Mouse (Mus musculus) spleen, adult 12 weeks (tissue): ENCODE measurements around the gene Gm10721.
"Not testable (repeated sequence)": the region's sequence is repeated elsewhere in the genome, so short reads cannot be mapped to it uniquely, and the experiment has no call there.

Source experiments
- DNase-seq: peaks from one replicate; pipeline ENCODE4 v3.0.0; 2022; ENCODE audit warnings: low spot score

Gm10721 gene

DNA sequence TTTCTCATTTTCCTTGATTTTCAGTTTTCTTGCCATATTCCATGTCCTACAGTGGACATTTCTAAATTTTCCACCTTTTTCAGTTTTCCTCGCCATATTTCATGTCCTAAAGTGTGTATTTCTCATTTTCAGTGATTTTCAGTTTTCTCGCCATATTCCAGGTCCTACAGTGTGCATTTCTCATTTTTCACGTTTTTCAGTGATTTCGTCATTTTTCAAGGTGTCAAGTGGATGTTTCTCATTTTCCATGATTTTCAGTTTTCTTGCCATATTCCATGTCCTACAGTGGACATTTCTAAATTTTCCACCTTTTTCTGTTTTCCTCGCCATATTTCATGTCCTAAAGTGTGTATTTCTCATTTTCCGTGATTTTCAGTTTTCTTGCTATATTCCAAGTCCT lies 12.7 kb downstream of the Gm10721 start:
- peak; percentile 80 for DNase-seq

DNA sequence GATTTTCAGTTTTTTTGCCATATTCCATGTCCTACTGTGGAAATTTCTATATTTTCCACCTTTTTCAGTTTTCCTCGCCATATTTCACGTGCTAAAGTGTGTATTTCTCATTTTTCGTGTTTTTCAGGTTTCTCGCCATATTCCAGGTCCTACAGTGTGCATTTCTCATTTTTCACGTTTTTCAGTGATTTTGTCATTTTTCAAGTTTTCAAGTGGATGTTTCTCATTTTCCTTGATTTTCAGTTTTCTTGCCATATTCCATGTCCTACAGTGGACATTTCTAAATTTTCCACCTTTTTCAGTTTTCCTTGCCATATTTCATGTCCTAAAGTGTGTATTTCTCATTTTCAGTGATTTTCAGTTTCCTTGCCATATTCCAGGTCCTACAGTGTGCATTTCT lies 13.2 kb downstream of the Gm10721 start:
- not testable (repeated sequence) for DNase-seq

DNA sequence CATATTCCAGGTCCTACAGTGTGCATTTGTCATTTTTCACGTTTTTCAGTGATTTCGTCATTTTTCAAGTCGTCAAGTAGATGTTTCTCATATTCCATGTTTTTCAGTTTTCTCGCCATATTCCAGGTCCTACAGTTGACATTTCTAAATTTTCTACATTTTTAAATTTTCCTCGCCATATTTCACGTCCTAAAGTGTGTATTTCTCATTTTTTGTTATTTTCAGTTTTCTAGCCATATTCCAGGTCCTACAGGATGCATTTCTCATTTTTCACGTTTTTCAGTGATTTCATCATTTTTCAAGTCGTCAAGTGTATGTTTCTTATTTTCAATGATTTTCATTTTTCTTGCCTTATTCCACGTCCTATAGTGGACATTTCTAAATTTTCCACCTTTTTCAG lies 13.8 kb downstream of the Gm10721 start:
- DNase-seq, result not testable (repeated sequence)

DNA sequence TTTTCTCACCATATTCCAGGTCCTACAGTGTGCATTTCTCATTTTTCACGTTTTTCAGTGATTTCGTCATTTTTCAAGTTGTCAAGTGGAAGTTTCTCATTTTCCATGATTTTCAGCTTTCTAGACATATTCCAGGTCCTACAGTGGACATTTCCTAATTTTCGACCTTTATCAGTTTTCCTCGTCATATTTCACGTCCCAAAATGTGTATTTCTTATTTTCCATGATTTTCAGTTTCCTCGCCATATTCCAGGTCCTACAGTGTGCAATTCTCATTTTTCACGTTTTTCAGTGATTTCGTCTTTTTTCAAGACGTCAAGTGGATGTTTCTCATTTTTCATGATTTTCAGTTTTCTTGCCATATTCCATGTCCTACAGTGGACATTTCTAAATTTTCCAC lies 14.3 kb downstream of the Gm10721 start:
- not testable (repeated sequence) for DNase-seq

DNA sequence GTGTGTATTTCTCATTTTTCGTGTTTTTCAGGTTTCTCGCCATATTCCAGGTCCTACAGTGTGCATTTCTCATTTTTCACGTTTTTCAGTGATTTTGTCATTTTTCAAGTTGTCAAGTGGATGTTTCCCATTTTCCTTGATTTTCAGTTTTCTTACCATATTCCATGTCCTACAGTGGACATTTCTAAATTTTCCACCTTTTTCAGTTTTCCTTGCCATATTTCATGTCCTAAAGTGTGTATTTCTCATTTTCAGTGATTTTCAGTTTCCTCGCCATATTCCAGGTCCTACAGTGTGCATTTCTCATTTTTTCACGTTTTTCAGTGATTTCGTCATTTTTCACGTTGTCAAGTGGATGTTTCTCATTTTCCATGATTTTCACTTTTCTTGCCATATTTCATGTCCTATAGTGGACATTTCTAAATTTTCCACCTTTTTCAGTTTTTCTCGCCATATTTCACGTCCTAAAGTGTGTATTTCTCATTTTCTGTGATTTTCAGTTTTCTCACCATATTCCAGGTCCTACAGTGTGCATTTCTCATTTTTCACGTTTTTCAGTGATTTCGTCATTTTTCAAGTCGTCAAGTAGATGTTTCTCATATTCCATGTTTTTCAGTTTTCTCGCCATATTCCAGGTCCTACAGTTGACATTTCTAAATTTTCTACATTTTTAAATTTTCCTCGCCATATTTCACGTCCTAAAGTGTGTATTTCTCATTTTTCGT lies 16.5 kb downstream of the Gm10721 start:
- peak; percentile 86 for DNase-seq

DNA sequence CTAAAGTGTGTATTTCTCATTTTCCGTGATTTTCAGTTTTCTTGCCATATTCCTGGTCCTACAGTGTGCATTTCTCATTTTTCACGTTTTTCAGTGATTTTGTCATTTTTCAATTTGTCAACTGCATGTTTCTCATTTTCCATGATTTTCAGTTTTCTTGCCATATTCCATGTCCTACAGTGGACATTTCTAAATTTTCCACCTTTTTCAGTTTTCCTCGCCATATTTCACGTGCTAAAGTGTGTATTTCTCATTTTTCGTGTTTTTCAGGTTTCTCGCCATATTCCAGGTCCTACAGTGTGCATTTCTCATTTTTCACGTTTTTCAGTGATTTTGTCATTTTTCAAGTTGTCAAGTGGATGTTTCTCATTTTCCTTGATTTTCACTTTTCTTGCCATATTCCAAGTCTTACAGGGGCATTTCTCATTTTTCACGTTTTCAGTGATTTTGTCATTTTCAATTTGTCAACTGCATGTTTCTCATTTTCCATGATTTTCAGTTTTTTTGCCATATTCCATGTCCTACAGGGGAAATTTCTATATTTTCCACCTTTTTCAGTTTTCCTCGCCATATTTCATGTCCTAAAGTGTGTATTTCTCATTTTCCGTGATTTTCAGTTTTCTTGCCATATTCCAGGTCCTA lies 17.9 kb downstream of the Gm10721 start:
- DNase-seq, result not testable (repeated sequence)

DNA sequence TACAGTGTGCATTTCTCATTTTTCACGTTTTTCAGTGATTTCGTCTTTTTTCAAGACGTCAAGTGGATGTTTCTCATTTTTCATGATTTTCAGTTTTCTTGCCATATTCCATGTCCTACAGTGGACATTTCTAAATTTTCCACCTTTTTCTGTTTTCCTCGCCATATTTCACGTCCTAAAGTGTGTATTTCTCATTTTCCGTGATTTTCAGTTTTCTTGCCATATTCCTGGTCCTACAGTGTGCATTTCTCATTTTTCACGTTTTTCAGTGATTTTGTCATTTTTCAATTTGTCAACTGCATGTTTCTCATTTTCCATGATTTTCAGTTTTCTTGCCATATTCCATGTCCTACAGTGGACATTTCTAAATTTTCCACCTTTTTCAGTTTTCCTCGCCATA lies 21.4 kb downstream of the Gm10721 start, which contains the start of gene Gm17535:
Gene Gm17535, plus strand, starts transcription at position 301 of the 400 bp plus-strand sequence.
- DNase-seq, result not testable (repeated sequence)

DNA sequence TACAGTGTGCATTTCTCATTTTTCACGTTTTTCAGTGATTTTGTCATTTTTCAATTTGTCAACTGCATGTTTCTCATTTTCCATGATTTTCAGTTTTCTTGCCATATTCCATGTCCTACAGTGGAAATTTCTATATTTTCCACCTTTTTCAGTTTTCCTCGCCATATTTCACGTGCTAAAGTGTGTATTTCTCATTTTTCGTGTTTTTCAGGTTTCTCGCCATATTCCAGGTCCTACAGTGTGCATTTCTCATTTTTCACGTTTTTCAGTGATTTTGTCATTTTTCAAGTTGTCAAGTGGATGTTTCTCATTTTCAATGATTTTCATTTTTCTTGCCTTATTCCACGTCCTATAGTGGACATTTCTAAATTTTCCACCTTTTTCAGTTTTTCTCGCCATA lies 23.6 kb downstream of the Gm10721 start, which contains the start of gene Gm10715:
Gene Gm10715, plus strand, starts transcription at position 301 of the 400 bp plus-strand sequence.
- not testable (repeated sequence) for DNase-seq

DNA sequence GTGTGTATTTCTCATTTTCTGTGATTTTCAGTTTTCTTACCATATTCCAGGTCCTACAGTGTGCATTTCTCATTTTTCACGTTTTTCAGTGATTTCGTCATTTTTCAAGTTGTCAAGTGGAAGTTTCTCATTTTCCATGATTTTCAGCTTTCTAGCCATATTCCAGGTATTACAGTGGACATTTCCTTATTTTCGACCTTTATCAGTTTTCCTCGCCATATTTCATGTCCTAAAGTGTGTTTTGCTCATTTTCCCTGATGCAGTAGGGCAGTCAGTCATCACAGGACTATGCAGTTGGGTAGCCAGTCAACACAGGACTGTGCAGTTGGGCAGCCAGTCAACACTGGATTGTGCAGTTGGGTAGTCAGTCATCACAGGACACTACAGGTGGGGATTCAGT lies 25.2 kb downstream of the Gm10721 start:
- DNase-seq, result not testable (repeated sequence)
